Mouse (Mus musculus) liver, postnatal 0 days (tissue): ENCODE measurements at regions not wholly inside any gene's neighbourhood (a gene's known extent, or its start where the extent isn't known, plus 50 kb on each side); places are given as distances from the start of the nearest gene placed in this dataset.

Experiments used
- CTCF ChIP-seq: sonication (generic); IDR thresholded peaks from 2 replicates; pipeline ENCODE4 v1.5.1; 2016; ENCODE audit warnings: antibody characterized with exemption, low read depth
- EP300 ChIP-seq: IDR thresholded peaks from 2 replicates; pipeline ENCODE4 v1.6.1; 2016; ENCODE audit warnings: antibody characterized with exemption, low read depth, mild to moderate bottlenecking

GRCm38 (mm10) chr4:150725443-150726135, 73.6 kb upstream of the Slc45a1 start:
- TF ChIP-seq CTCF: no peak
- no peak for TF ChIP-seq EP300
